Mouse (Mus musculus): ENCODE measurements at regions not wholly inside any gene's neighbourhood (a gene's known extent, or its start where the extent isn't known, plus 50 kb on each side); places are given as distances from the start of the nearest gene placed in this dataset.

DNA sequence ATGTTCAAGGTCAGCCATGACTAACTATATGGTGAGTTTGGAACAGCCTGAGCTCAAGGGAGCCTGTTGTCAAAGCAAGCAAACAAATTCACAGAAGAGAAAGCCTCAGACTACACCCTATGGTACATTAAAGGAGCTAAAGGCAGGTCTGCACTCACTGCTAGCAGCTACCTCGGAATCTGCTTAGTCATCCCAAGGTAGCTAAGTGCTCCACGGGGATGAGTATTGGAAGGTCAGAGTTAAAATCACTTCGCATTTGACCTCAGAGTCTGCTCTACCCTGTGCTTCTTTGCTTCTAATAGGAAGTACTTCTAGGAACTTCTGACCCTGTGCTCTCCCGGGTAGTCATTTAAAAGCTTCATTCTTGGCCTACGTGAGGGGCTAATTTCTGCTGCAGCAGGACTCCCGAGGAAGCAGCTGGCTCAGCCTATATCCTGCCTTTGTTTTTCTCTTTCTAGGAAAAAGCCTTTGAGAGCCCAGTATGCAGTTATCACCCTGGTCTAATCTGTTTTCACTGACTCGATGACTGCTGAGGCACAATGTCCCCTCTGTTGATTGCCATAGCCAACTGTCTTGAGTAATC lies 236.6 kb upstream of the Tprg start:
- TF ChIP-seq CTCF (IDR thresholded peaks at IDR 0.05; ENCODE audit: low read depth, low read length) (no peak), POLR2A (IDR thresholded peaks at IDR 0.05; ENCODE audit: extremely low read depth, insufficient read depth, low read length) (no peak)
